Mouse (Mus musculus): ENCODE results near the gene Ifngr2. TPM values are rescaled to one million over a fixed set of nuclear protein-coding genes. Genes with fewer than 3 reads are reported as not detected.

The Ifngr2 gene
- polyA plus RNA-seq, 1 experiment, result 13.8 TPM

- Histone ChIP-seq H3K27me3 (replicated peaks) (peaks cover 72% of the 10 kb centered on the region), H3K36me3 (replicated peaks; ENCODE audit: low read length) (no peaks in the 10 kb centered on the region), H3K9me3 (no peaks in the 10 kb centered on the region), H3K4me1 (peaks cover 47% of the 10 kb centered on the region), H3K4me3 (replicated peaks) (peak overlapping the region; percentile 35)
- TF ChIP-seq GATA1 (IDR thresholded peaks at IDR 0.05; ENCODE audit: borderline replicate concordance, low read length), result no peak
- no peak for TF ChIP-seq FLI1 (IDR thresholded peaks at IDR 0.05; ENCODE audit: low read length)
These were observed 13.5 kb upstream of the Ifngr2 start for GRCm38 (mm10) chr16:91533097-91534001.

GRCm38 (mm10) chr16:91534477-91534876, 12.4 kb upstream of the Ifngr2 start:
- no peaks in the 10 kb centered on the region for H3K36me3 ChIP-seq (replicated peaks; ENCODE audit: low read length)
- no peak overlapping the region for H3K4me3 ChIP-seq (replicated peaks)
- no peak for TF ChIP-seq GATA1 (IDR thresholded peaks at IDR 0.05; ENCODE audit: borderline replicate concordance, low read length)
- no peak for TF ChIP-seq FLI1 (IDR thresholded peaks at IDR 0.05; ENCODE audit: low read length)
- H3K4me1 ChIP-seq, result peaks cover 52% of the 10 kb centered on the region
- H3K27me3 ChIP-seq (replicated peaks), result peaks cover 66% of the 10 kb centered on the region
- no peaks in the 10 kb centered on the region for H3K9me3 ChIP-seq

- Histone ChIP-seq H3K36me3 (replicated peaks; ENCODE audit: low read length) (no peaks in the 10 kb centered on the region), H3K9me3 (no peaks in the 10 kb centered on the region), H3K4me3 (replicated peaks) (no peak overlapping the region), H3K4me1 (peaks cover 52% of the 10 kb centered on the region), H3K27me3 (replicated peaks) (peaks cover 66% of the 10 kb centered on the region)
- TF ChIP-seq GATA1 (IDR thresholded peaks at IDR 0.05; ENCODE audit: borderline replicate concordance, low read length), result no peak
- no peak for TF ChIP-seq FLI1 (IDR thresholded peaks at IDR 0.05; ENCODE audit: low read length)
These were observed 12.0 kb upstream of the Ifngr2 start for GRCm38 (mm10) chr16:91534888-91535287.

- H3K36me3 ChIP-seq (replicated peaks; ENCODE audit: low read length), result no peaks in the 10 kb centered on the region
These were observed 10.5 kb upstream of the Ifngr2 start for GRCm38 (mm10) chr16:91536372-91536771.

GRCm38 (mm10) chr16:91537065-91537464, 9.8 kb upstream of the Ifngr2 start:
- Histone ChIP-seq H3K9me3 (no peaks in the 10 kb centered on the region), H3K4me3 (replicated peaks) (no peak overlapping the region), H3K4me1 (peaks cover 63% of the 10 kb centered on the region), H3K27me3 (replicated peaks) (peaks cover 73% of the 10 kb centered on the region), H3K36me3 (replicated peaks; ENCODE audit: low read length) (no peaks in the 10 kb centered on the region)
- TF ChIP-seq FLI1 (IDR thresholded peaks at IDR 0.05; ENCODE audit: low read length), result no peak

More at GRCm38 (mm10) chr16:91536372-91536771, 10.5 kb upstream of the Ifngr2 start:
- Histone ChIP-seq H3K4me3 (replicated peaks) (no peak overlapping the region), H3K27me3 (replicated peaks) (peaks cover 70% of the 10 kb centered on the region), H3K9me3 (no peaks in the 10 kb centered on the region), H3K4me1 (peaks cover 58% of the 10 kb centered on the region)
- no peak for TF ChIP-seq FLI1 (IDR thresholded peaks at IDR 0.05; ENCODE audit: low read length)
- no peak for TF ChIP-seq GATA1 (IDR thresholded peaks at IDR 0.05; ENCODE audit: borderline replicate concordance, low read length)

GRCm38 (mm10) chr16:91538051-91538450, 8.8 kb upstream of the Ifngr2 start:
- Histone ChIP-seq H3K36me3 (replicated peaks; ENCODE audit: low read length) (no peaks in the 10 kb centered on the region), H3K9me3 (no peaks in the 10 kb centered on the region), H3K27me3 (replicated peaks) (peaks cover 69% of the 10 kb centered on the region), H3K4me3 (replicated peaks) (peak overlapping the region; percentile 23), H3K4me1 (peaks cover 55% of the 10 kb centered on the region)
- no peak for TF ChIP-seq GATA1 (IDR thresholded peaks at IDR 0.05; ENCODE audit: borderline replicate concordance, low read length)
- no peak for TF ChIP-seq FLI1 (IDR thresholded peaks at IDR 0.05; ENCODE audit: low read length)

- TF ChIP-seq FLI1 (IDR thresholded peaks at IDR 0.05; ENCODE audit: low read length) (no peak), GATA1 (IDR thresholded peaks at IDR 0.05; ENCODE audit: borderline replicate concordance, low read length) (no peak)
- peaks cover 51% of the 10 kb centered on the region for H3K4me1 ChIP-seq
- no peaks in the 10 kb centered on the region for H3K9me3 ChIP-seq
- H3K27me3 ChIP-seq (replicated peaks), result peaks cover 64% of the 10 kb centered on the region
- H3K36me3 ChIP-seq (replicated peaks; ENCODE audit: low read length), result no peaks in the 10 kb centered on the region
- peak overlapping the region; percentile 7 for H3K4me3 ChIP-seq (replicated peaks)
These were observed 8.4 kb upstream of the Ifngr2 start for GRCm38 (mm10) chr16:91538513-91538912.

GRCm38 (mm10) chr16:91541573-91542081, 5.2 kb upstream of the Ifngr2 start:
- no peak for TF ChIP-seq GATA1 (IDR thresholded peaks at IDR 0.05; ENCODE audit: borderline replicate concordance, low read length)
- no peak for TF ChIP-seq FLI1 (IDR thresholded peaks at IDR 0.05; ENCODE audit: low read length)
- Histone ChIP-seq H3K36me3 (replicated peaks; ENCODE audit: low read length) (no peaks in the 10 kb centered on the region), H3K9me3 (no peaks in the 10 kb centered on the region), H3K27me3 (replicated peaks) (peaks cover 36% of the 10 kb centered on the region), H3K4me3 (replicated peaks) (no peak overlapping the region), H3K4me1 (peaks cover 51% of the 10 kb centered on the region)

- Histone ChIP-seq H3K36me3 (replicated peaks; ENCODE audit: low read length) (no peaks in the 10 kb centered on the region), H3K4me3 (replicated peaks) (no peak overlapping the region), H3K4me1 (peaks cover 48% of the 10 kb centered on the region), H3K27me3 (replicated peaks) (peaks cover 26% of the 10 kb centered on the region), H3K9me3 (no peaks in the 10 kb centered on the region)
- TF ChIP-seq GATA1 (IDR thresholded peaks at IDR 0.05; ENCODE audit: borderline replicate concordance, low read length) (no peak), FLI1 (IDR thresholded peaks at IDR 0.05; ENCODE audit: low read length) (no peak)
These were observed 3.3 kb upstream of the Ifngr2 start for GRCm38 (mm10) chr16:91543619-91544018.

- Histone ChIP-seq H3K9me3 (no peaks in the 10 kb centered on the region), H3K4me1 (peaks cover 60% of the 10 kb centered on the region), H3K27me3 (replicated peaks) (peaks cover 18% of the 10 kb centered on the region), H3K4me3 (replicated peaks) (peak overlapping the region; percentile 97), H3K36me3 (replicated peaks; ENCODE audit: low read length) (peaks cover 5% of the 10 kb centered on the region)
- no peak for TF ChIP-seq FLI1 (IDR thresholded peaks at IDR 0.05; ENCODE audit: low read length)
- peak; percentile 16; the same call in 1 of the 3 replicates for TF ChIP-seq GATA1 (IDR thresholded peaks at IDR 0.05; ENCODE audit: borderline replicate concordance, low read length)
These were observed 1.1 kb upstream of the Ifngr2 start for GRCm38 (mm10) chr16:91545597-91546281.
